Comparison of ENCODE assay signal across 1 mouse cellular context in genomic region chr14:29998747-29999474, GRCm38 (mm10).
TF ChIP-seq lines count a peak whose summit lies in the region.

No protein-coding gene starts in this region.

TF ChIP-seq in CH12.LX, 34 proteins besides CTCF, POLR2A, EP300 and RAD21:
- TF ChIP-seq KAT2A (IDR thresholded peaks at IDR 0.05; ENCODE audit: insufficient replicate concordance, low read length) (no peak), USF1 (IDR thresholded peaks at IDR 0.05; ENCODE audit: low read depth, low read length) (peak; percentile 87), ZNF384 (IDR thresholded peaks at IDR 0.05; ENCODE audit: low read depth, low read length) (peak; percentile 77), MEF2A (IDR thresholded peaks at IDR 0.05; ENCODE audit: borderline replicate concordance, low read depth, low read length) (0 out of 2 replicates have a peak, but pooled peaks have one; percentile 23), ZC3H11A (IDR thresholded peaks at IDR 0.05; ENCODE audit: low read depth, low read length) (no peak), SIN3A (IDR thresholded peaks at IDR 0.05; ENCODE audit: low read length) (peak; percentile 87), CHD2 (IDR thresholded peaks at IDR 0.05; ENCODE audit: low read length) (peak; percentile 56), TCF12 (IDR thresholded peaks at IDR 0.05; ENCODE audit: low read depth, low read length) (peak; percentile 28), ZKSCAN1 (IDR thresholded peaks at IDR 0.05; ENCODE audit: borderline replicate concordance, low read depth, low read length) (no peak), E2F4 (IDR thresholded peaks at IDR 0.05; ENCODE audit: insufficient replicate concordance, low read depth, low read length) (no peak), NELFE (IDR thresholded peaks at IDR 0.05; ENCODE audit: low read depth, low read length) (0 out of 2 replicates have a peak, but pooled peaks have one; percentile 41), USF2 (conservative IDR thresholded peaks at IDR 0.05; ENCODE audit: low read depth, low read length) (peak; percentile 82), MAZ (IDR thresholded peaks at IDR 0.05; ENCODE audit: low read depth, low read length) (no peak), UBTF (IDR thresholded peaks at IDR 0.05; ENCODE audit: low read depth, low read length) (no peak), MAX (IDR thresholded peaks at IDR 0.05; ENCODE audit: low read length) (peak; percentile 31), IRF4 (IDR thresholded peaks at IDR 0.05; ENCODE audit: low read depth, low read length) (peak; percentile 31; the same call in 1 of the 2 replicates), MAFK (IDR thresholded peaks at IDR 0.05; ENCODE audit: insufficient replicate concordance, low read length) (no peak), MYC (IDR thresholded peaks at IDR 0.05; ENCODE audit: low read depth, low read length) (peak; percentile 89), GABPA (IDR thresholded peaks at IDR 0.05; ENCODE audit: insufficient replicate concordance, low read depth, low read length) (no peak), ZMIZ1 (IDR thresholded peaks at IDR 0.05; ENCODE audit: low read depth, low read length) (peak; percentile 80), RCOR1 (conservative IDR thresholded peaks at IDR 0.05; ENCODE audit: low read depth, low read length) (0 out of 2 replicates have a peak, but pooled peaks have one; percentile 30), CHD1 (IDR thresholded peaks at IDR 0.05; ENCODE audit: low read depth, low read length) (no peak), MXI1 (IDR thresholded peaks at IDR 0.05; ENCODE audit: low read depth, low read length) (peak; percentile 61; the same call in 1 of the 2 replicates), BHLHE40 (IDR thresholded peaks at IDR 0.05; ENCODE audit: low read depth, low read length) (0 out of 2 replicates have a peak, but pooled peaks have one; percentile 24), JUND (conservative IDR thresholded peaks at IDR 0.05; ENCODE audit: low read depth, low read length) (no peak), HCFC1 (IDR thresholded peaks at IDR 0.05; ENCODE audit: low read depth, low read length) (peak; percentile 74), TBP (conservative IDR thresholded peaks at IDR 0.05; ENCODE audit: low read depth, low read length) (peak; percentile 89), ELF1 (IDR thresholded peaks at IDR 0.05; ENCODE audit: low read depth, low read length) (peak; percentile 82), NRF1 (IDR thresholded peaks at IDR 0.05; ENCODE audit: low read depth, low read length) (no peak; the same call in 1 of the 2 replicates), POLR2AphosphoS2 (IDR thresholded peaks at IDR 0.05; ENCODE audit: low read depth, low read length) (peak; percentile 47; the same call in 1 of the 2 replicates), SMC3 (IDR thresholded peaks at IDR 0.05; ENCODE audit: low read depth, low read length) (no peak)
